Mouse (Mus musculus) cerebellum, adult 2 months (tissue): ENCODE measurements at regions not wholly inside any gene's neighbourhood (a gene's known extent, or its start where the extent isn't known, plus 50 kb on each side); places are given as distances from the start of the nearest gene placed in this dataset.

Experiments used
- DNase-seq, 2 experiments: peaks; one replicate each; pipeline ENCODE4 v3.0.0; 2021
- H3K27ac ChIP-seq: fragments of 200-500 bp; 2 replicates; pipeline ENCODE4 v1.5.1; 2012; ENCODE audit warnings: low read length, control low read depth, inconsistent platforms; ENCODE audit not compliant: insufficient read depth
- H3K27me3 ChIP-seq: fragments of 200-500 bp; 2 replicates; pipeline ENCODE4 v1.6.1; 2012; ENCODE audit warnings: inconsistent platforms, mild to moderate bottlenecking, low read length, moderate library complexity; ENCODE audit not compliant: control insufficient read depth, insufficient read depth
- H3K4me1 ChIP-seq: fragments of 200-500 bp; 2 replicates; pipeline ENCODE4 v1.6.1; 2011; ENCODE audit warnings: low read length; ENCODE audit not compliant: control insufficient read depth, insufficient read depth
- H3K4me3 ChIP-seq: fragments of 200-500 bp; replicated peaks from 2 replicates; pipeline ENCODE3; 2011; ENCODE audit warnings: mild to moderate bottlenecking, low read depth, low read length, control low read depth; ENCODE audit not compliant: insufficient read depth
- CTCF ChIP-seq: fragments of 200-500 bp; IDR thresholded peaks from 2 replicates; pipeline ENCODE4 v1.5.1; 2011; ENCODE audit warnings: low read depth, mild to moderate bottlenecking, control low read depth, low read length, moderate library complexity, borderline replicate concordance; ENCODE audit not compliant: insufficient read depth
- POLR2A ChIP-seq: fragments of 200-500 bp; IDR thresholded peaks from 2 replicates; pipeline ENCODE4 v1.6.1; 2011; ENCODE audit warnings: low read length, control low read depth, borderline replicate concordance; ENCODE audit not compliant: insufficient read depth
- WGBS: fragments of 180-500 bp; shearing (Covaris S2); methylation state at CpG from one replicate; pipeline ENCODE4 v1.1.7; 2018; 5-methylcytosine and 5-hydroxymethylcytosine counted together

DNA sequence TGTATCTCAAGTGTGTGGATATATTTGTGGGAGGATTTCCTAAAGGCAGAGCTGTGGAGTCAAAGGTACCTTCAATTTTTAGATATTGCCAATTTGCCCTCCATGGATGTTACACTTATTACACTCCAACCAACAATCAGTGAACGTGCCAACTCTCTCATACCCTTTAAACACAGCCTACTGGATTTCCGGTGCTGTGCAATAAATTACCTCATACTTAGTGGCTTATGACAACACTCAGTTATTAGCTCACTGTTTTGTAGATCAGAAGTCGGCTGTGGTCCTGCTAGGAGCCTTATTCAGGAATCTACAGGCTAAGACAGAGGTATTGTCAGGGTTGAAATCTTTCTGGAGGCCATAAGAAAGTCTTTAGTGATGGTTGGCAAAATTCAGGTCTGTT is 77.2 kb downstream of the Ddx3x start:
- WGBS: 85% methylated on average over 3 of the region's 3 CpGs
- Histone ChIP-seq H3K27ac (no peak overlapping the region), H3K4me3 (no peak overlapping the region)

DNA sequence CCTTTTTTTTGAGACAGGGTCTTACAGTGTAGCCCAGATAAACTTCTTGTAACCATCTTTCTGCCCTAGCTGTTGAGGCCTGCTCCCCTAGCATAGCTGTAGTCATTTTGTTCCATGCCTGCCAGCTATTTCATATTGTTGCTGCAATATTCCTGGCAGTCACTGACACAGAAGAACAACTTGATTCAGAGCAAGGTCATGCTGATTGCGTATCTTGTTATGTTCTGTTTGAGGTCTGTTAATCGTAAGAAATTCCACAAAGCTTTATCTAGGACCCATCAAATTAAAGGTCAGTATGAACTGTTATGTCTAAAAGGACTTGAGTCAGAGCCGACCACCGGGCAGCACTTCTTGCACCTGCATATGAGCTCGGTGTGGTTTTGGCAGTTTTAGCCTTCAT is 79.7 kb downstream of the Ddx3x start:
- TF ChIP-seq POLR2A: no peak
- no peak for TF ChIP-seq CTCF
- H3K4me3 ChIP-seq: no peak overlapping the region
- H3K4me1 ChIP-seq: no peaks in the 10 kb centered on the region
- H3K27ac ChIP-seq: no peak overlapping the region
- no peak for DNase-seq
- H3K27me3 ChIP-seq: no peaks in the 10 kb centered on the region
- 90% methylated on average over 5 of the region's 5 CpGs for WGBS

More for the DNA sequence above, 77.2 kb downstream of the Ddx3x start:
- H3K27me3 ChIP-seq: no peaks in the 10 kb centered on the region
- TF ChIP-seq CTCF (no peak), POLR2A (no peak)
- DNase-seq: no peak
- H3K4me1 ChIP-seq: no peaks in the 10 kb centered on the region

DNA sequence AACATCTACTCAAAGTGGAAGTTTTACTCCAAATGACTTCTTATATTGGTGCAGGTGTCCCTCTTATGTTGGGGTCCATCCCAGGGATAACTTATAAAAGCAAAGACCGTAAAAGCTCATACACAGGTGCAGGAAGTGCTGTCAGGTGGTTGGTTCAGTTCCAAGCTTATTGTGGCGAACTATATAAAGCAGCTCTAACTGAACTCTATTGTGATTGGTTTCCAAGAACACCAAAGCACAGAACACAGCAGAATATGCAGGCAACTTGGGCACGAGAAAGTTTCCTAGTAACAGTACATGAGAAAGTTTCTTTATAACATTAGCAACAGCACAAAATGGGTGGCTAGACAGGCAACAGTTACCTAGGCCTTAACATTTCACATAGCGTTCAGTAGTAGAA is 89.5 kb downstream of the Ddx3x start:
- H3K27me3 ChIP-seq: no peaks in the 10 kb centered on the region
- no peaks in the 10 kb centered on the region for H3K4me1 ChIP-seq
- DNase-seq: no peak
- 85% methylated on average over 4 of the region's 4 CpGs for WGBS
- no peak for TF ChIP-seq POLR2A
- no peak for TF ChIP-seq CTCF
- no peak overlapping the region for H3K27ac ChIP-seq
- no peak overlapping the region for H3K4me3 ChIP-seq

DNA sequence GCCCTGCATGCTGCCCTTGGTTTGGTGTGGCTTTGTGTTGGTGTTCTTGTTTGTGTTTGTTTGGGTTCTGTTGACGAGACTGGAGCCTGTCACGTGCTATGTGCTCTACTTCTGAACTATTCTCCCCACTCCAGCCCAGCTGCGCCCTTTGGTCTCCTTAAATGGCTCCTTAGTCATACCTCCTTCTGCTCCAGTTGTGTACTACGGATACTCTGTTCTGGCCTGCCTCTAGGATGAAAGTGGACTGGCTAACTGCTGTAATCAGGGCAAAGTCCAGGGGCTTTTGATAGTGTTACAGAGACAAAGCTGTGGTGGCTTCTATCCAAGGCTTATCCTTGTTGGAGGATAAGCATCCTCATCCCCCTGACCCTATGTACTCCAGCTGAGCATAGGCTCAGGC is 92.0 kb downstream of the Ddx3x start:
- 72% methylated on average over 4 of the region's 4 CpGs for WGBS
- Histone ChIP-seq H3K27me3 (no peaks in the 10 kb centered on the region), H3K4me3 (no peak overlapping the region)

DNA sequence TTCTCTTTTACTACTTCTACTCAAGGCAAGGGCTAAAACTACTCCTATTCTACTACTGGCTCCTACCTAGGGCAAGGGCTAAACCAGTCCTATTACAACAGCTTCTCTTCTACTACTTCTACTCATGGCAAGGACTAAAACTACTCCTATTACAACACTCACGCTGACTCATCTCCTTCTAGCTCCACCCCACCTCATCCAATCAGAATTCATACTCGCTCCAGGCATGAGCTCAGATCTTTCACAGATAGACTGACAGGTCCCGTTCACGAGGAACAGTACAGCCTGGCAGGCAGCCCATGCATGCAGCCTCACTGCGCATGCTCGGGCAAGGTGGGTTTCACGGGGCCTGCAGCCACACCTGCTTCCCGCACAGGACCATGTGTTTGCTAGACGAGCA is 79.6 kb upstream of the Nyx start:
- Histone ChIP-seq H3K4me3 (no peak overlapping the region), H3K27me3 (no peaks in the 10 kb centered on the region), H3K27ac (no peak overlapping the region), H3K4me1 (no peaks in the 10 kb centered on the region)
- no peak for TF ChIP-seq POLR2A
- TF ChIP-seq CTCF: no peak
- no peak for DNase-seq
- 67% methylated on average over 9 of the region's 9 CpGs for WGBS

More for the DNA sequence above, 92.0 kb downstream of the Ddx3x start:
- Histone ChIP-seq H3K4me1 (no peaks in the 10 kb centered on the region), H3K27ac (no peak overlapping the region)
- no peak for TF ChIP-seq CTCF
- TF ChIP-seq POLR2A: no peak
- no peak for DNase-seq

DNA sequence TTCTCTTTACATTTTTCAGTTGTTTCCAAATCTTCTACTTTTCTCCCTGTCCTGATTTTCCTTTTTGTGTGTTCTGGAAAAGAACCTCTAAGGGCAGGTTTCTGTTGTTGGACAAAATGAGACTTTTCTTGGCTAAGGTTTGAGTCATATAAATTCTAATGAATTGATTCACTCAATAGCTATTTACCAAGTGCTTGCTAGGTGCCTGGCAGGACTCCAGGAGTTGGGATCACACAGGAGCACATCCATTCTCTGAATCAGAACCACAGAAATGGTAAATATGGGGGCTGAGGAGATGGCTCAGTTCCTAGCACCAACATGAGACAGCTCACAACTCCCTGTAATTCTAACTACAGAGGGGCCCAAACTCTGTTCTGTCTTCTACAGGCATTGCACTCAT is 67.4 kb upstream of the Nyx start:
- no peak for DNase-seq
- no peak overlapping the region for H3K4me3 ChIP-seq
- TF ChIP-seq CTCF (no peak), POLR2A (no peak)
- H3K27me3 ChIP-seq: no peaks in the 10 kb centered on the region; the same call in 1 of the 2 replicates
- H3K27ac ChIP-seq: no peak overlapping the region
- H3K4me1 ChIP-seq: no peaks in the 10 kb centered on the region

DNA sequence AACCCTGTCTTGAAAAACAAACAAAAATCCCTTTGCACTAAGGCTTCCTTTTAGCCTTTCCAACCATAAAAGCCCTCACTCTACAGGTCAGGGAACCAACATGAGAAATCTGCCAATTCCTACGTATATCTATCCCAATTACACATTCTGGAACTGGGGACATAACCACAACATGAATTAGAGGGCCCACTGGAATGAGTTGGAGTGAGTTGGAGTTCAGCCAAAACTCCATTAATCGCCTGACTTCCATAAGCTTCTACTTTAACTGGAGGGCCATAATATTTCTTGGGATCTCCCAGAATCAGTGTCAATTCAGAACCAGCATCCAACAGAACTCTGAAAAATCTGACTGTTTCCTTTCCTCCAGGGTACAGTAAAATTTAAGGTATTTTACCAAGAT is 53.2 kb upstream of the Nyx start:
- DNase-seq: no peak
- Histone ChIP-seq H3K27ac (no peak overlapping the region), H3K27me3 (no peaks in the 10 kb centered on the region), H3K4me1 (no peaks in the 10 kb centered on the region), H3K4me3 (no peak overlapping the region)
- no peak for TF ChIP-seq CTCF
- TF ChIP-seq POLR2A: no peak
- 55% methylated on average over 2 of the region's 2 CpGs for WGBS

DNA sequence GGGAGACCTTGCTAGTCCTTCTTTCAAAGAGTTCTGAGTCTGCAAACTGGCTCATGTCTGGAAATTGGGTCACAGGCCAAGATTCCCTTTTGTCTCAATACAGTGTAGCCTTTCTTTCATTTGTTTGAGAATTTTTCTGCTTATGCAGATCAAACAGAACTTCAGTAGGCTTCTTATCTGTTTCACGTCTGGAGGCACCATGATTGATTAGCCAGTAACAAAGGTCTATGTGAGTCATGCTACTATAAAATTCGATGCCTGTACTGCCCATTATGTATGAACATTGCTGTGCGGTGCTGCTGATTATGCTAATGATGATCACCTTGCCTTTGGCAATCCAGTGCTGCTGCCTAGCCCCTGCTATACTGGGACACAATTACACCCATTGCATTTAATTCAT is 52.8 kb upstream of the Nyx start:
- H3K4me3 ChIP-seq: no peak overlapping the region
- no peaks in the 10 kb centered on the region for H3K27me3 ChIP-seq
- no peak for TF ChIP-seq CTCF
- TF ChIP-seq POLR2A: no peak
- no peak for DNase-seq
- WGBS: 55% methylated on average over 3 of the region's 3 CpGs
- H3K27ac ChIP-seq: no peak overlapping the region
- no peaks in the 10 kb centered on the region for H3K4me1 ChIP-seq
